Mouse (Mus musculus): Measurements from ENCODE around the gene Cct3. TPM values are rescaled to one million over a fixed set of nuclear protein-coding genes. Genes with fewer than 3 reads are reported as not detected.
A peak's percentile ranks its signal among the peaks of the same experiment; 100 is the strongest.
"Not testable (repeated sequence)": the region's sequence is repeated elsewhere in the genome, so short reads cannot be mapped to it uniquely, and the experiment has no call there.

Cct3 gene
- total RNA-seq, 2 experiments from 2014 or later: 194 to 221 TPM

DNA sequence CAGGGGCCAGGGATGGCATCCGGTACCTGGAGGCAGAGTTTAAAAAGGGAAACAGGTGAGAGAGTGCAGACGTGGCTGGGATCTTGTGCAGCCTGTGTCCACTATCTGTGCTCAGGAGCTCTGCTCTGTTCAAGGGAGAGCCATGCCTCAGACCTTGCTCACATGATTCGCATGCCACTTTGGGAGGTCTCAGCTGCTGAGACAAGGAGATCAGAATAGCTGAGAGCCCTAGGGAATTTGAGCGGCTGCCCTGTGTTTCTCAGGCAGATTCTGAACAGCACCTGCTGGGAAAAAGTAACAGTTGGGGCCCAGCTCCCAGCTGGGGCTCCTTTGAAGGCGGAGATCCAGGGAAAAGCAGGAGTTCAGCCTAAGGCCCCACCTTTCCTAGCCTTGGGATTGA lies 62.7 kb downstream of the Cct3 start:
- intact Hi-C loops (cut with DNase I): no loop called here
- no peak for DNase-seq

DNA sequence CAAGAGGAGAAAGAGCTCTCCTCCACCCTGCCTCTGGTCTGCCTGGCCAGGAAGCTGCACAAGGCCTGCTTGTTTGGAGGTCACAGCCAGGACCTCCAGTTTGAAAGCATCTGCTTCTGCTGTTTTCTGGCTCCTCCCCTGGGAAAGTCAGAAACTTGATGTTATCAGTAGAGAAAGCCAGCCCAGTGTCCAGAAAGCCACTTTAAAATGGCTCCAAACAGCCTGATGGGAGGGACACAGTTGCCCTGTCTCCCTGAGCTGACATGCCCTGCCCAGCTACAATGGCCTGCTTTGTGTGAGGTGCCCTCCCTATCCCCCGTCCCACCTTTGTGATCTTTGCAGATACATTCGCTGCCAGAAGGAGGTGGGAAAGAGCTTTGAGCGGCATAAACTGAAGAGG lies 63.1 kb downstream of the Cct3 start:
- intact Hi-C loops (cut with DNase I): no loop called here
- DNase-seq: no peak

DNA sequence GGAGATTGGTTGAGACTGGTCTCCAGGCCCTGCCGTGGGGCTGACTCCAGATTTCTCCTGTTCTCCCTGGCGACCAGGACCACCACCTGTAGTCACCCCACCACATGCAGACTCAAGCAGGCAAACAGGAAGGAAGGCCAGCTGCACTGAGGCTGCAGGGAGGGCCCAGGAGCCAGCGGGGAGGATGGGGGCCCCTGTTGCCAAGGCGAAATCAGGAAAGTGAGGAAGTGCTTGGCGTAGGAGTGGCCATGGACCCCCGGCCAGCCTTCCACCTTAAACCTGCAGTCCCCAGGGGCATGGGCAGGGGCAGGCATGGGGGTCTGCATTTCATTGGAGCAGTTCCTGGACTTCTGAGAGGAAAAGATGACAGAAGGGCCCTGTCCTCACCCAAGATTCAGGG lies 64.2 kb downstream of the Cct3 start:
- intact Hi-C loops (cut with DNase I): no loop called here
- no peak for DNase-seq

DNA sequence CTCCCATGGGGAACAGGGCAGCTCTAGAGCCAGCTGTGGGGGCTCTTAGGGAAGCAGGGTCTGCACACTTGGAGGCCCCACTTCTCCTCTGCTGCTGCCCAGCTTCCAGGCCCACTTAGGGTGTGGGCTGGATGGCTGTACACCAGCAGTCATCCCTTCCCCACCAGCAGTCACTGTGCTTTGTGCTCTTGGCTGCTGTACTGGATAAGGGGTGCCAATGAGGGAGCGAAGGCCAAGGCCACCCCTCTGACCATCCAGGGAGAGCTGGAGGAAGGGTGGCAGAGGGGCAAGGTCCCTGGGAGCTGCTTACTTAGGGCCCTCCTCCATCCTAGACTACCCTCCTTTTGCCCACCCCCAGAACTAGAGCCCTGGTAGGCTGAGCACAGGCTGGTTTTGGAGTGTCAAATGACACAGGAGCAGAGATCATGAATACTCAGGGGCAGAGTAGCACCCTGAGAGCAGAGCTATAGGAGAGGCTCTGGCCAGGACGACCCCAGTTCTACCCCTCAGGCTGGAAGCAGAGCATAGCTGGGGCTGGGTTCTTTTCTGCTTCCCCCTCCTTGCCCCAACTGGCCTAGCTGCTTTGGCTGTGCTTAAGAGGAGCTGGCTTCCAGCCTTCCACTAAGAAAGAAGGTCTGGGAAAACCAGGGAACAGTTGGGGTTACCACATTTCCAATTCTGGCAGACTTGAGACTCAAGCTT lies 64.8 kb downstream of the Cct3 start:
- intact Hi-C loops (cut with DNase I): no loop called here
- no peak for DNase-seq

DNA sequence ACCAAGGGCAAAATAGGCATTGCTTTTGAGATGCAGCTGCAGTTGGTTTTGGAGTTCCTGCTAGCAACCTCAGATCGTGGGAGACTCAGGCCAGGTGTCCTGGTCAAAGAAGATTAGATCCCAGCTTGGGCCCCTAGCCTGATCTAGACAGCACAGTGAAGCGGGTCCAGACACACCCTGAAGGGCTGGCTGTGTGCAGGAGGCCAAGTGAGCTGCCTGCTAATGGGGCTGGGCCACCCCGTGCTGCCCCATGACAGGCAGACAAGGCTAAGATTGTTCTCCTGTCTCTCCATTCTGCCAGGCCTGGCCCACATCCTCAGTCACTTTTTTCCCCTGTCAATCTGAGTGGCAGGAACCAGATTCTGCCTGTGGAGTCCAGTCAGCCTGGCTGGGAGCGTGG lies 66.8 kb downstream of the Cct3 start:
- no peak for DNase-seq
- intact Hi-C loops (cut with DNase I): no loop called here

DNA sequence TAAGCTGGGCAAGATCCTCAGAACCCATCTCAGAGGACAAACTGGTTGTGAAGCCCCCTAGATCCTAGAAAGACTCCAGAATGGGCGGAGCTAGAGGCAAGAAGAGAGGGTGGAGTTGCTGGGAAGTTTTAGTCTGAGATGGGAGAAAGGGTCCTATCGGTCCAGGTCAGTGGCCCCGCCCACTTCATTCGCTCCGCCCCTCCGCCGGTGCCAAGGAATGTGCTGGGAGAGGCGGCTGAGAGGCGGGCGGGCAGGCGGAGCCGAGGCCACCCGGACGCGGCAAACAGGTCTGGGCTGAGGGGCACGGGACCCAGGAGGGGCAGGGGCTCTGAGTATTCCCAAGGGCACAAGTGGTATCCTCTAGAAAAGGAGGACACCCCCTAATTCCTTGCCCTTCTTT lies 67.4 kb downstream of the Cct3 start, which contains the start of gene Paqr6:
TSS of gene Paqr6 (plus strand) at position 248 of the 400 bp plus-strand sequence.
- peak; percentile 68 to 78 for DNase-seq
- intact Hi-C loops (cut with DNase I): no loop called here

DNA sequence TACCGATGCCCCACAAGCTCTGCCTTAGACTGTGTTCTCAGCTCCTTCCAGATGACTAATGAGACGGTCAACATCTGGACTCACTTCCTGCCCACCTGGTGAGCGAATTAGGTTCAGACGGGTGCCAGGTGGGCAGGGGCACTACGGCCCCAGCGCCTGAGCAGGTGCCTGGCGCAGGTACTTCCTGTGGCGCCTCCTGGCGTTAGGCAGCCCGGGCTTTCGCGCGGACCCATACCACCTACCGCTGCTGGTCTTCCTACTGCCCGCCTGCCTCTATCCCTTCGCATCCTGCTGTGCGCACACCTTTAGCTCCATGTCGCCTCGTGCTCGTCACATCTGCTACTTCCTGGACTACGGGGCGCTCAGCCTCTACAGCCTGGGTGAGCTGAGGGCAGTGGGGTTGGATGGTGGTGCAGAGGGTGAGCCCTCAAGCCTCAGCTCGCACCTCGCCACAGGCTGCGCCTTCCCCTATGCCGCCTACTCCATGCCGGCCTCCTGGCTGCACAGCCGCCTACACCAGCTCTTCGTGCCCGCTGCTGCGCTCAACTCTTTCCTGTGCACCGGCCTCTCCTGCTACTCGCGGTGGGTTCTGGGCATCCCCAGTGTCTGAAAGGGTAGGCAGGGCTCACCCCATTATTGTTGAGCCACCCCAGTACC lies 68.9 kb downstream of the Cct3 start:
- DNase-seq: no peak

DNA sequence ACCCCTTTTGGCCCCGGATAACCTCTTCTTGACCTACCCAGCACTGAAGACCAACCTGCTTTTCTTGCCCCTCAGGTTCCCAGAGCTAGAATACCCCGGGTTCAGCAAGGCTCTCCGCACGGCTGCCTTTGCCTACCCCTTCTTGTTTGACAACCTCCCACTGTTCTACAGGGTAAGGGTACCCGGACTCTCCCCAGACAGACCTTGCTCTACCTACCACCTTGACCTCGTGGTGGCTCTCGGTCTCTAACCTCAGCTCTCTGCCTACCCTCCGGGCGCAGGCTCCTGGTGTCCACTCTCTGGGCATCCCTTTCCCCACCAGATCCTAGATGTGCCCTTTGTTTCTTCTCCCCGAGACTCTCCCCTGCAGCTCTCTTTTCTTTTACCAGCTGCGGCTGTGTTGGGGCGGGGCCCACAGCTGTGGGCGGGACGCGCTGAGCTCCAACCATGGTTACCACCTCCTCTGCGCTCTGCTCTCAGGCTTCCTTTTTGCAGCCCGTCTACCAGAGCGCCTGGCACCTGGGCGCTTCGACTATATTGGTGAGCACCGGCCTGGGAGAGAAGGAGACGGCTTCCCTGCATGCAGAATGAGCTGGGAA lies 70.0 kb downstream of the Cct3 start:
- peak; percentile 44 to 55 for DNase-seq
- intact Hi-C loops (cut with DNase I): not testable (repeated sequence)

More for the DNA sequence above, 68.9 kb downstream of the Cct3 start:
- intact Hi-C loops (cut with DNase I): no loop called here

DNA sequence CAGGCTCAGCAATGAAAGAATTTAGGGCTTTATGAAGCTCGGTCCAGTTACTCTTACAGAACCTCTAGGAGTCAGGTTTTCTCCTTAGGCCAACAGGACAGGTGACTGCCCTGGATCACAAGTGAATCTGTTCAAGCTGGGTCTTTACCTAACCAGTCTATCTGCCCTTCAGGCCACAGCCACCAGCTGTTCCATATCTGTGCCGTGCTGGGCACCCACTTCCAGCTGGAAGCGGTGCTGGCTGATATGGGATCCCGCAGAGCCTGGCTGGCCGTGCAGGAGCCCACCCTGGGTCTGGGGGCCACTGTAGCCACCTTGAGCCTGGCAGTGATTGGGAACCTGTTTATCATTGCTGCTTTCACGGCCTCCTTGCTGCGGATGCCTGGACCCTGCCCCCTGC lies 70.6 kb downstream of the Cct3 start:
- intact Hi-C loops (cut with DNase I): not testable (repeated sequence)

DNA sequence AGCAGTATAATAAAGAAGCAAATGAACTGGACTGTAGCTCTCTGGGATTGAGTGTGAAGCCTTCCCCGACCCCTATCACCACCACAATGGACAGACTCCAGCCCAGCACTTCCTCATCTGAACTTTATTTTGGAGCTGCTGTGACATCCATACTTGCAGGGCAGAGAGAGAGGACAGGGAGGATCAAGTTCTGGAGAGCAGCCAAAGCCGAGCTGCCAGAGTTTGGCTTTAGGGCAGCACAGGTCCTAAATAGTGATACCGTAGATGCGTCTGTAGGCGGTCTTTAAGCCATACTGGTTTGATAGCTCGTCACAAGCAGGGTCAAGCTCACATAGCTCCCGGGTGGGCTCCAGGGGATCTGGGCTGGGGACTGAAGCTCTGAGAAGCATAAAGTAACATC lies 71.6 kb downstream of the Cct3 start:
- intact Hi-C loops (cut with DNase I); DNase-seq: not testable (repeated sequence)

More for the DNA sequence above, 70.6 kb downstream of the Cct3 start:
- not testable (repeated sequence) for DNase-seq

Other genes starting within 250 kb of the Cct3 start
- gene Naxe, start 238.6 kb upstream of the Cct3 start, total RNA-seq (2021): 10 to 100 TPM; 76.5 to 86.4 TPM
- not detected for gene Ttc24, start 218.8 kb upstream of the Cct3 start, total RNA-seq (2021)
- gene Iqgap3, start 215.1 kb upstream of the Cct3 start, total RNA-seq (2021): 10 to 100 TPM; 15.6 to 19.3 TPM
- 100 to 1,000 TPM; 121 to 133 TPM for gene Mef2d, start 154.7 kb upstream of the Cct3 start, total RNA-seq (2021)
- gene Rhbg, start 42.4 kb upstream of the Cct3 start, total RNA-seq (2021): not detected
- under 1 TPM in 1 of 2 experiments, not detected in 1; 0.29 TPM for gene Gm38392, start 9.9 kb upstream of the Cct3 start, total RNA-seq (2021)
- gene Tsacc, start 117 bp upstream of the Cct3 start, total RNA-seq (2021): 1 to 10 TPM; 4.6 to 5.6 TPM
- 10 to 100 TPM; 86.1 to 99.6 TPM for gene Glmp, start 27.9 kb downstream of the Cct3 start, total RNA-seq (2021)
- 1 to 10 TPM; 1.4 to 1.9 TPM for gene Tmem79, start 39.0 kb downstream of the Cct3 start, total RNA-seq (2021)
- 10 to 100 TPM; 41.1 to 46.1 TPM for gene Smg5, start 39.1 kb downstream of the Cct3 start, total RNA-seq (2021)
- gene Paqr6, start 67.5 kb downstream of the Cct3 start, total RNA-seq (2021): 1 to 10 TPM in 1 of 2 experiments, under 1 TPM in 1; 0.35 to 1.3 TPM
- gene Bglap3, start 75.6 kb downstream of the Cct3 start, total RNA-seq (2021): not detected
- gene Bglap2, start 81.6 kb downstream of the Cct3 start, total RNA-seq (2021): not detected
- not detected for gene Bglap, start 87.3 kb downstream of the Cct3 start, total RNA-seq (2021)
- gene Pmf1, start 113.2 kb downstream of the Cct3 start, total RNA-seq (2021): 10 to 100 TPM; 43.4 to 49.5 TPM
- gene Slc25a44, start 128.0 kb downstream of the Cct3 start, total RNA-seq (2021): 10 to 100 TPM; 15.2 to 16.3 TPM
- 1 to 10 TPM; 1.8 to 1.9 TPM for gene Sema4a, start 164.1 kb downstream of the Cct3 start, total RNA-seq (2021)
- 100 to 1,000 TPM; 164 to 173 TPM for gene Lmna, start 212.8 kb downstream of the Cct3 start, total RNA-seq (2021)
- 1 to 10 TPM; 3.4 to 6.3 TPM for gene Mex3a, start 235.3 kb downstream of the Cct3 start, total RNA-seq (2021)